Mouse (Mus musculus): ENCODE data around the gene Trub2.
"Not testable (repeated sequence)": the region's sequence is repeated elsewhere in the genome, so short reads cannot be mapped to it uniquely, and the experiment has no call there.

Gene Trub2

DNA sequence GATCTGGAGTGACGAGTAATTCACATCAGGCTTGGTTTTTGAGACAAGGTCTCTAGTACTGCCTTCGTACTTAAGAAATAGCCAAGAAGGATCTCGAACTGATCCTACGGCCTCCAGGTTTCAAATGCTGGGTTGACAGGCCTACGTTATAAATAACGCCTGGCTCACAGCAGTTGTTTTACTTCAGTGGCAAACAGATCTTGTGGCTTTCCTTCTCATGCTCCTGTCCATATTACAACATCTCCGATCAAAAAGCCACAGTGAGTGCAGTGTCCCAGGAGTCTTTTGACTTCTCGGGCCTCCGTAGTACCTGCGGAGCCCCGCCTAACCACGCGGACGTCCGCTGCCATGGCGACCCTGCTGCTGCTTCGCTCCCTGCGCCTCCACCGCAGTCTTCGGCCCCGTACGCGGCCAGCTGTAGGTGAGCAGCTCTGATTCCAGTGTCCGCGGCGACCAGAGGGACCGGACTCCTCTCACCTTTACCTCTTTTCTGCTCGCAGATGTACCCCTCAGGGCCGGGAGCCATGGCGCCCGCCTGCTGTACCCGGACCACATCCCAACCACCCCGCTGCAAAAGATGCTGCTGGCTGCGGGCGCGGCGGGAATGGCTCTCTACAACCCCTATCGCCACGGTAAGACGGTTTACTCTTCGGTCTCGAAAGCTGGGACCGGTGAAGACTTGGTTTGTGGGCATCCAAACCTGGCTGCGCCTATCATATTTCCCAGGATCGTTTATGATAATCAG is at the start of gene Trub2:
Gene Trub2, minus strand, starts transcription at position 566 of the 745 bp plus-strand sequence.
- DNase-seq (ENCODE audit: low spot score in 2 of 2): peak; percentile 82 to 90

DNA sequence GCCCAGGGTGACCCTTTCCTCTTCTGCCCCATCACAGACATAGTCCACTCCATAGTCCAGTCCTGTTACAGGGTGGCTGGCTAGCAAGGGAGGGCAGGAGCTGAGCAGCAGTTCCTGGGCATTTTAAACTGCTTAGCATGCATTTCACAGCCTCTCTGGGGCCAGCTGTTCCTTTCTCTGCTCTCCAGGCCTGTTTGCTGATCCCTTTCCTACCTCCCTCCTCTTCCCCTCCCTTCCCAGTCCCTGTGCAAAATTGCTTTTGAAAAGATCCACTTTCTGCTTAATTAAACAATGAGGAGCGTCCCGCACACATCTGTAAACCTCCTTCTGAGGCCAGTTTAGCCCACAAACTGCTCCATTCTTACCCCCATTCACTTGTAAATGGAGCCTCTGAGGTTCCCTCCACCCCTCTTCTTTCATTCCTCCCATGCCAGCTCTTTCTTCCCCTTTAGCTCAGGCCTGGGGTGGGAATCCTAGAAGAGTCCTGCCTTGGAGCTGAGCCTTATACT is 47.1 kb upstream of the Trub2 start:
- no peak for DNase-seq (ENCODE audit: low spot score in 2 of 2)

DNA sequence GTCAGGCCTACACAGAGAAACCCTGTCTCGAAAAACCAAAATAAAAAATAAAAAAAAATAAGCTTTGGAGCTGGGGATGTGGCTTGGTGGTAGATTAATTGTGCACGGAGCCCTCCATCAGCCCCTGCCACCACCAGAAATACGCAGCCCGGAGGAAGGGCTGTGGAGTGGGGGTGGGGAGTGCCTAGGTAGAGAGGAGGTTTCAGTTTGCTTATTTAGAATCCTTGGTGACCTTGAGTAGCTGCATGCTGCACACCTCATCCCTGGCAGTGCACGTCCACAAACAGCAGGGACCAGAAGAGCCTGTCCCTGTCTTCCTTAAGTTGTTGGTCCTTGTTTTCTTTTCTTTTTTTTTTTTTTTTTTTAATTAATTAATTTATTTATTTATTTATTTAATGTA is 45.5 kb upstream of the Trub2 start:
- no peak for DNase-seq (ENCODE audit: low spot score in 2 of 2)

DNA sequence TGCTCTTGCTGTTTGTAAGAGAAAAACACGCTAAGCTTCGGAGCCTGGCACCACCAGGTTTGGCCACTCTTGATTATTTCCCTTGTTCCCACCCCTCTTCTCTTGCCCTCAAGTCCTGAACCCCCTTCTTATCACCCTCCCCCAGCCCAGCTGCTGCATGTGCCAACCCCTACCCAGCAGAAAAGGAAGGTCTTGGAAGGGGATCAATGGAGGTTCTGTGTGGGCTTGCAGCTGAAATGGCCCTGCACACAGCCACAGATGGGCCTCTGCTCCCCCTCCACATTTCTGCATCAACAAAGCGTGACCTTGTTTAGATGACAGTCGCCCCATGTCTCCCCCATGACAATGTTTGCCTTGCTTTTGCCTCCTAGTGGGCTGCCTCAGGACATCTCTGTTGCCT is 42.8 kb upstream of the Trub2 start:
- DNase-seq (ENCODE audit: low spot score in 2 of 2): no peak

DNA sequence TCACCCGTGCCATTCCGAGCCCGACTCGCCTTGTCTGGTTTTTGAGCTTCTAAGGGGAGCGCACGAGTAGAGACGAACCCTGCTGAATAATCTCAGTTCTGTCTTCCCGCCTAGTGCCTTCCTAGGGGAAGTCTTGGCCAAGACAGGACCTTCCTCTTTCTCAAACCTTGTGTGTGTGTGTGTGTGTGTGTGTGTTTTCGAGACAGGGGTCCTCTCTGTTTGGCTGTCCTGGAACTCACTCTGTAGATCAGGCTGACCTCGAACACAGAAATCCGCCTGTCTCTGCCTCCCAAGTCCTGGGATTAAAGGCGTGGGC is 39.4 kb upstream of the Trub2 start:
- no peak for DNase-seq (ENCODE audit: low spot score in 2 of 2)

DNA sequence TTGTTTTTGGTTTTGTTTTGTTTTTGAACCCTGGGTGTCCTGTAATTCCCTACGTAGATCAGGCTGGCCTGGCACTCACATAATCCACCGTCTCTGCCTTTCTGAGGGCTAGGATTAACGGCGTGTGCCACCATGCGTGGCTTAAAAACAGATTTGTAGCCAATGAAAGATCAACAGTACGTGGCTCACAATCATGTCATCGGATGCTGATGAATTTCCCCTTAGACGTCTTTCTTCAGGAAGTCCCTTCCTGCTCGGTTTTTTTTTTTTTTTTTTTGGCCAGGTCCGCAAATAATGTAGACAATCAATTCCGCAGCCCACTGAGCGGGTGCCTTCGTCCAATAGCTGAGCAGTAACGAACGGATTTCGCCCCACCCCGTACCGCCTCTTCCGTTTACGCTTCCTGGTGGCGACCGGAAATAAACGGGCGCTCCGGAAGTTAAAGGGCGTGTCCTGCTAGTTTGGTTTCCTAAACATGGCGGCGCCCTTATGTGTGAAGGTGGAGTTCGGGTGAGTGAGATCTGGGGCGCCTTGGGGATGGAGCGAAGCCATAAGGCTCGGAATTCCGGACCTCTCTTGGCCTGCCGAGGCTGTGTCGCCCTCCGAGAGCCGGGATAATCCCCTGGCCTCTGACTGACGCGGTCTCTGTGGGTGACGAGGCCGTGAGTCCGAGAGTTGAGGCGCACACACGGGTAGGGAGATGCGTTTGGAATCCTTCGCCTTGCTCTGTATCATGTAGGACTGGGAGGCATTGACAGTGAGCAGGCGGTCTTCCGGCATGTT is 38.8 kb upstream of the Trub2 start:
- DNase-seq (ENCODE audit: low spot score in 2 of 2): peak; percentile 76 to 95

DNA sequence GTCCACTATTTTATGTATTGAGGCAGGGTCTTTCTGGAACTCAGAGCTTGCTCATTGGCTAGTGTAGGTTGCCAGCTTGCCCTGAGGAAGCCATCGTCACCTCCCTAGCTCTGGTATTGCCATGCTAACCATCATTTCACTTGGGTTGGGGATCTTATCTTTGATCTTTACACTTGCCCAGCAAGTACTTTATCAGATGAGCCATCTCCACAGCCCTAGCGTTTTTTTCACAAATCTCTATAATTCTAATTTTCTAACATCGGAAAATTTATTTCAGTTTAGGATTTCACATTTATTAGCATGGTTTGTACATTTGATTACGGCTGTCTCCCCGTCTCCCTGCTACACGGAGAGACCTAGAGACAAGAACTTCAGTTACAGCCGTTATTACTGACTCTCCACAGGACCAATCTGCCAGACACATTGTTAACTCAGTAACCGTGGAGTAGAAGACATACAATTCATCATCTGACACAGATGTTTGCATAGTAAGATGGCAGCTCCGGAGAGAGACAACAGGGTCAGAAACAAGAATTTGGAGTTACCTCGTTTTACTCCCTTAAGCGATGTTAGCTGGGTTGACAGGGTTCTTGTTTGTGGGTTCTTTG is 38.1 kb upstream of the Trub2 start:
- no peak for DNase-seq (ENCODE audit: low spot score in 2 of 2)

DNA sequence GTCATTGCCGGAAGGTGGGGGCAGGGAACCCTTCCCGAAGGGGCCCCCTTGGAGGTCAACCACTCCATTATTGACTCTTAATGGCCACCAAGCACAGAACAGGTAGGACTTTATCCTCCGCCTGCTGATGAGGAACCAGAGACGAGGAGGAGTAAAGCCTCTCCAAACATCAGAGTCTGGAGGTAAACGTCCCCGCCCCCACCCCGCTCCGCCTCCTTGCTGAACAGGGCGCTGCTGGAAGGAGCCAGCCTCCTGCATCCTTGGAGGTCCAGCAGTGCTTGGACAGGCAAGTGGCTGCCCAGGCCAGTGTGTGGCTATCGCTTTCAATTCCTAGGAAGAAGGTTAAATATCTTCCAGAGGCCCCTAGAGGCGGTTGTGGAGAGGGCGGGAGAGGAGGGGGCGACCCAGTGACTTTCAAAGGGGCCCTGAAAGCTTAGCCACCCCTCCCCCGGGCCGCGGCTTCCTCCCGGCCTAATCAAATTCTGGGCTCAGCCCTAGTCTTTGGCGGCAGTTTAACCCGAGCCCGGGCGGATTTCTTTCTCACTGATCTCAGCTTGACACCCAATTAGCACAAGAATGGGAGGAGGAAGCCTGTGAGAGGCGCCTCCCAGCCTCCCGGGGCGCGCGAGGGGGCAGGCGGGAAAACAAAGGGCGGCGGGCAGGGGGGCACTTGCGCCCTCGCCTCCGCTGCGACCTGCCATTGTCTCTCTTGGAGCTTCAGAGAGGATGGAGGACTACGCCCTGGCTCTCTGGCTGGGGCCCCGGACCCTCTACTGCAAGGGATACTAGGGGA is 31.9 kb upstream of the Trub2 start, which contains the start of gene Urm1:
Gene Urm1, plus strand, starts transcription at position 51 of the 793 bp plus-strand sequence.
- DNase-seq (ENCODE audit: low spot score in 2 of 2): peak; percentile 40 to 61

DNA sequence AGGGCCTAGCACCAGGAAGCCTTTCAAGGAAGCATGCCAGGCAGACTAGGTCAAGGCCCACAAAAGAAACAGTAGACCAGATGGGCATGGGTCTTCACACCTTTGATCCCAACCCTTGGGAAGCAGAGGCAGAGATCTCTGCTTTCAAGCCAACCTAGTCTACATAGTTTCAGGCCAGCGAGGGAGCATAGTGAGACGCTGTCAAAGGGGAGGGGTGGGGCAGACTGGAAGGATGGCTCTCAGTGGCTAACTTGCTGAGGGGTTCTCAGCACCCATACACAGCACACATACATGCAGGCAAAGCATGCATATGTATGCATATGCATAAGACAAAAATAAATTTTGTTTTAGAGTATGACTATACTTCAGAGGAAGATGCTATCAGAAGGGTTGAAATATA is 31.1 kb upstream of the Trub2 start:
- no peak for DNase-seq (ENCODE audit: low spot score in 2 of 2)

DNA sequence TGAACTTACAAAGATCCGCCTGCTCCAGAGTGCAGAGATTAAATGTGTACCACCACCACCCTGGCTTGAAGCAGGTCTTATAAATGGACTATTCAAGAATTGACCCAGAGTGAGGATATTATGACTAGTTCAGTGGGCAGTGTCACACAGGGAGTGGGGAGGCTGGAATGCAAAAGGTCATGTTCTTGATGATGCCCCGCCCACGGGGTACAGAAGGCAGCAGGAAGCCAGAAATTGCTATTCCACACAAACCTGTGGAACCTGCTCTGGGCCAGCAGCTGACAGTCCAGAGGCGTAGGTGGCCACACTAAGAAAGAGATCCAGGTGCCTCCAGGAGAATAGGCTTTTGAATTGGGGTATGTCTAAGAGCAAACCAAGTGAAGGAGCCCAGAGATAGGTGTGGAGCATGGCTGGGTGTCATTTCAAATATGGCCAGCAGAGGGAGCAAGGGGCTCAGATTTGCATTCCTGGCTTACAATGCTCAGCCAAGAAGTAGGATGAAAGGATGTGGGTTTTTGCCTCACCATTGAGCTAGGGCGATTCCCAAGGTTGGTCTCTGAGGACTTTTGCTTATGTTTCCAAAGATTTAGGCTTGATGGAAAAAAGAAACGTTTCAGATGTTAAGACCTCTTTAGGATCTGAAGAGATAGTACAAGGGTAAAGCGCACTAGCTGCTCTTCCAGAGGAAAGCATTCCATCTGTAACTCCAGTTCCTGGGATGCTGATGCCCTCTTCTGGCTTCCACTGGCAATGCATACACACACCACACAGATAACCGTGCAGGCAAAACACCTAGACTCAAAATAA is 29.3 kb upstream of the Trub2 start:
- peak; percentile 80 to 86 for DNase-seq (ENCODE audit: low spot score in 2 of 2)

DNA sequence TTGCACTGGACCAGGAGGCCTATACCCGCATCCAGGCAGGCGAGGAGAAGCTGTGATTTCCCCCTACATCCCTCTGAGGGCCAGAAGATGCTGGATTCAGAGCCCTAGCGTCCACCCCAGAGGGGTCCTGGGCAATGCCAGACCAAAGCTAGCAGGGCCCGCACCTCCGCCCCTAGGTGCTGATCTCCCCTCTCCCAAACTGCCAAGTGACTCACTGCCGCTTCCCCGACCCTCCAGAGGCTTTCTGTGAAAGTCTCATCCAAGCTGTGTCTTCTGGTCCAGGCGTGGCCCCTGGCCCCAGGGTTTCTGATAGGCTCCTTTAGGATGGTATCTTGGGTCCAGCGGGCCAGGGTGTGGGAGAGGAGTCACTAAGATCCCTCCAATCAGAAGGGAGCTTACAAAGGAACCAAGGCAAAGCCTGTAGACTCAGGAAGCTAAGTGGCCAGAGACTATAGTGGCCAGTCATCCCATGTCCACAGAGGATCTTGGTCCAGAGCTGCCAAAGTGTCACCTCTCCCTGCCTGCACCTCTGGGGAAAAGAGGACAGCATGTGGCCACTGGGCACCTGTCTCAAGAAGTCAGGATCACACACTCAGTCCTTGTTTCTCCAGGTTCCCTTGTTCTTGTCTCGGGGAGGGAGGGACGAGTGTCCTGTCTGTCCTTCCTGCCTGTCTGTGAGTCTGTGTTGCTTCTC is 27.5 kb upstream of the Trub2 start:
- no peak for DNase-seq (ENCODE audit: low spot score in 2 of 2)

DNA sequence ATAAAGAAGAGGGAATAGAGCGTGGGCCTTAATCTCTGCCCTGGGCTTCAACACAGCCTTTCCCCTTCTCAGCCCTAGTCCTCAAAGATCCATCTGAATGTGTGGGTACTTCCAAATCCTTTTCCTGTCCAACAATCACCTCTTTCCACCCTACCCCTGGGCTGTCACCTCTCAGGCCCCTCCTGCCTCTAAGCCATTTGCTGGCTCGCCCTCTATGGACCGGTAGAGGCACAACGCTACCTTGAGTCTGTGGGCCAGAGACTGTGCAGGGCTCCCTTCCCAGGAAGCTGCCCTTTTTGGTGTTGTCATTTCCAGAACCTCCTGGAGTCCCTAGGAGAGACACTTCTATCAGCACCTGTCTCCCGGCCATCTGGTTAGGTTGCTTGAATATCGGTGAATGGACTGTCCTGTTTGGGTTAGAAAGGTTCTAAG is 15.1 kb upstream of the Trub2 start:
- peak; percentile 25 to 53 for DNase-seq (ENCODE audit: low spot score in 2 of 2)

DNA sequence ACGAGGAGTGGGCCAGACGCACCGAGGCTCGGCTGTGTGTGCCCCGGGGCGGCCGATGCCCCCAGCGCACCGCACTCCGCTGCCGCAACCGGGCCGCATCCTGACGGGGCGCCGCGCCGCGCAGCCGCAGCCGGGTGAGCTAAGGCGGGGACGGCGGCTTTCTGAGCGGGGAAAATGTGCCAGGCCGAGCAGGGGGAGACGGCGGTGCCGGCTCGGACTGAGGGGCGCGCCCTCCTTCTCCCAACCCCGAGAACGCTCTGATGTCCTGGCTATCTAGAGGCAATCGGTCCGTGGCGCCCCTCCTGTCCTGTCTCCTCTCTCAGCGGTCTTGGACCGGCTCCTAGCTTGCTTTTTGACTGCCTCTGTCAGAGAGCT is 14.5 kb upstream of the Trub2 start:
- no peak for DNase-seq (ENCODE audit: low spot score in 2 of 2)

DNA sequence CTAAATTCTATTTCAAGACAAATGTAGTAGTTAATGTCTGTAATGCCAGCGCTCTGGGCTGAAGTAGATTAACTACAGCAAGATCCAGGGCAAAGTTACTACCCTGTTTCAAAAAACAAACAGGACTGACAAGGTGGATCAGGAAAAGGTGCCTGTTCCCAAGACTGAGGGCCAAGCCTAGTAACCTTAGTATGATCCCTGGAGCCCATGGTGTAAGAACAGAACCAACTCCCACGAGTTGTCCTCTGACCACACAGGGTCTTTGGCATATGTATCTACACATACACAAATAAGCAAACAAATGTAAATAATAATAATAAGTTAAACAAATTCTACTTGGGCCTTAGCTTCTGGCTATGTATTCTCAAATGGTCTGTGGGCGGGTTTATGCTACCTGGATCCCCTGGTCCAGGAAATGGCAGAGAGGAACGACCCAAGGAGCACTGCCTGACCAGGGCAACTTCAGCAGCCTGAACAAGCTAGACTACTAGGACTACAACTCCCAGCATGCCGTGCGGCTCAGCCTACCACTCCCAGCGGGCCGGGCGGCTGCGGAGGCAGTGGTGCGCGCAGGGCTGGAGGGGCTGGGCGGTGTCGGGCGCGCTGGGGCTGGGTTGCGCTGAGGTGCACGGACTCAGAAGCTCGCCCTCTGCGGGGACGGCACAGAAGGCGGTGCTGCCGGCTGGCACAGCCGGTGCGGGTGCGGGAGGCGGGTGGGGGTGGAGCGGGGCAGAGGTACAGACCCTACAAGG is 13.9 kb upstream of the Trub2 start, which contains the start of gene Slc27a4:
Gene Slc27a4, plus strand, starts transcription at position 560 of the 752 bp plus-strand sequence.
- DNase-seq (ENCODE audit: low spot score in 2 of 2): peak; percentile 94 to 99

DNA sequence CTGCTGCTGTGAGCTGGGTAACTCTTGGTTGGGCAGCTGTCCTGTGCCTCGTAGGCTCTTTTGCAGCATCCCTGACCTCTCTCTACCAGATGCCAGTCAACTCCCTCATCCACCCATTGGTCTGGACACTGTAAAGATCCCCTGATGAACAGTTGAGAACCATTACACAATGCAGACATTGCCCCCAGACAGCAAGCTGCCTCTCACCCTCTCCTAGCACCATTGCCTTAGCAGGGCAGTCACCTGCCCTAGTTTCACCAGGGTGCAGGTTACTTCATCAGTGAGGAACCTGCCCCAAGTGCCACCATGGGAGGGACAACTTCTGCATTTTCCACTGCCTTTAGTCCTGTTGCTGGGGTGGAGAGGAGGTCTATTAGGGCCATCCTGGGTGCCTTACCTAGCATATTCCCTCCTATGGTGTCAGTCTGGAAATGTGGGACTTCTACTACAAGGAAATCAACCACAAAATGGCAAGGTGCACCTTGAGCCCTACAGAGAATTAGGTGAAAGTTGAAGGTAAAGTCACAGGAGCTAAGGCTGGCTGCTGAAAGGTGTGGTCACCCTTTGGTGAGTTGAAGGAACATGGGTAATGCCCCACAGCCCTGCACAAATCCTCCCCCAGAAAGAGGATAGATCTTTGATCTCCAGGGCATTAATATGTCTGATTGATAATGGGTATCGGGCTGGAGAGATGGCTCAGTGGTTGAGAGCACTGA is 4.6 kb upstream of the Trub2 start:
- DNase-seq (ENCODE audit: low spot score in 2 of 2): no peak

DNA sequence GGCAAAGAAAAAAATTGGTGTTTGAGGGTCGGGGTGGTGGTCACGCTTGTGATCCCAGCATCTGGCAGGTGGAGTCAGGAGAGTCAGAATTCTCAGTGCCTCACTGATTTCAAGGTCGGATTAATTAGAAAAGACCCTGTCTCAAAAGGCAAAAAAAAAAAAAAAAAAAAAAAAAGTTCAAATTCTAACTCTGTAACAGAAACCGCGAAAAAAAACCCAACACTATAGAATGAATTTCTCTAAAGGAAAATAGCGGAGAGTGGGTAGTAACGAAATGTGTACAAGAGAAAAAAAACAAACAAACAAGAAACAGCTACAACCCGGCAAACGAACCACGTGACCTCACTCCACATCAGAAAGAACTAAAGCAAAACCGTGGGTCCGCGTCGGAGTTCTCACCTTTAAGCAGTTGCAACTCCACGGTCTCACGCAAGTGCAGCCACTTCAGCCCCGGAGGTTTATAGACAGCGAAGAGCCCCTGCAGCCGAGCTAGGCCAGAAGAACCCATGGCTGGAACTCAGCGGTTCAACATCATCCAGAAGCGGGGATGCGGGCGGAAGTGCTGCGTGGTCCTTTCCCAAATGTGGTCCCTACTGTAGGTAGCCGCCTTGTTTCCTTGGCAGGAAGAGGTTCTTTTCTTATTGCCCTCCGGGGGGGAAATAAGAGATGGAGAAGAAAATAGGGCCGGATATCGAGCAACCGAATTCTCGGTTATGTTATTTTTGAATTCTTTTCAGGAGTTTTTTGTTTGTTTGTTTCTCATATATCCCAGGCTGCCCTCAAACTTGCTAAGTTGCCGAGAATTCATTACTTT is 991 bp downstream of the Trub2 start, which contains the start of gene Coq4:
Gene Coq4, plus strand, starts transcription at position 390 of the 814 bp plus-strand sequence.
- DNase-seq (ENCODE audit: low spot score in 2 of 2): peak; percentile 82 to 91

DNA sequence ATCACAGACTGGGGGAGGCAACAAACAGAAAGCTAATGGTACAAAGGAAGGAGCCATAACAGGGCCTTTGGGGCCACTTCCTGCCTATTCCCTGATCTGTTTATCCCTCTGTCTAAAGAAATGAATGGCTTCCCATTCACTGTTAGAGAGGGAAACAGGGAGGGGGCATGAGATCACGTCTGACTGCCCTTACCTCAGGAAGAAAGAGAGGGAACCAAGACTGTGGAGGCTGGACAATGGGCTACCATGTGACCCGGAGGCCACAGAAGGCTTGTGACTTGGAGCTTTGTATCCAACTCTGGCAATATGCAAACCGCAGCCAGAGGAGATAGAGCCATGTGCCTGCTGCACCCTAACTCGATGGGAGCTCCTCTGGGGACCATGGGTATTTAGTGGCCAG is 4.0 kb downstream of the Trub2 start:
- no peak for DNase-seq (ENCODE audit: low spot score in 2 of 2)

DNA sequence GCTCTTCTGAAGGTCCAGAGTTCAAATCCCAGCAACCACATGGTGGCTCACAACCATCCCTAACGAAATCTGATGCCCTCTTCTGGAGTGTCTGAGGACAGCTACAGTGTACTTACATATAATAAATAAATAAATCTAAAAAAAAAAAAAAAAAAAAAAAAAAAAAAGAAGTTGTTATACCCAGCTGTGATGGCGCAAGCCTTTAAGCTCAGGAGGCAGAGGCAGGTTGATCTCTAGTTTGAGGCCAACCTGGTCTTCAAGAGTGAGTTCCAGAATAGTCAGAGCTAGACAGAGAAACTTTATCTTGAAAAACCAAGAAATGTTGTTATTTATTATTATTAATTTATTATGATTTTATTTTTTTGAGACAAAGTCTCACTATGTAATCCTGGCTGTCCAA is 7.0 kb downstream of the Trub2 start:
- DNase-seq (ENCODE audit: low spot score in 2 of 2): not testable (repeated sequence)

All from spleen, postnatal 10 days (tissue).